ENCODE assay signal across 8 mouse cellular contexts in genomic region chr17:26781610-26782043, GRCm38 (mm10). TPM values are rescaled to one million over a fixed set of nuclear protein-coding genes. Genes with fewer than 3 reads are reported as not detected.
DNase-seq lines count a peak whose midpoint lies in the region; ATAC-seq and TF ChIP-seq lines count a peak whose summit lies in the region.

No protein-coding gene starts in this region.

- 25% methylated on average over 5 of the region's 5 CpGs for WGBS in thymus, adult 2 months
- 29% methylated on average over 5 of the region's 5 CpGs for WGBS in hindbrain, embryonic 10.5 days
- 11% methylated on average over 5 of the region's 5 CpGs for WGBS in limb, embryonic 15.5 days
- WGBS in stomach, embryonic 15.5 days: 19% methylated on average over 5 of the region's 5 CpGs

- H3K27ac ChIP-seq in thymus, adult 2 months (ENCODE audit: control insufficient read depth, insufficient read depth, low read length): no peak overlapping the region
- H3K27ac ChIP-seq in hindbrain, embryonic 10.5 days: peak overlapping the region; percentile 93
- H3K27ac ChIP-seq in limb, embryonic 15.5 days: peak overlapping the region; percentile 95
- peak overlapping the region; percentile 97 for H3K27ac ChIP-seq in stomach, embryonic 15.5 days

- 0 out of 2 replicates have a peak, but pooled peaks have one; percentile 15 for ATAC-seq in limb, embryonic 15.5 days (ENCODE audit: insufficient number of reproducible peaks, low FRiP score, low TSS enrichment, low read depth)
- peak; percentile 64; the same call in 1 of the 2 replicates for ATAC-seq in stomach, embryonic 15.5 days (ENCODE audit: insufficient read depth, low FRiP score, low read depth)

- H3K4me3 ChIP-seq in thymus, adult 2 months (ENCODE audit: control insufficient read depth, insufficient read depth, low read length): peak overlapping the region; percentile 83
- peak overlapping the region; percentile 78 for H3K4me3 ChIP-seq in hindbrain, embryonic 10.5 days
- H3K4me3 ChIP-seq in limb, embryonic 15.5 days: peak overlapping the region; percentile 75
- peak overlapping the region; percentile 70 for H3K4me3 ChIP-seq in stomach, embryonic 15.5 days (replicated peaks)

- TF ChIP-seq POLR2A in thymus, adult 2 months (IDR thresholded peaks at IDR 0.05; ENCODE audit: control insufficient read depth, extremely low read depth, insufficient read depth, low read length, poor library complexity): no peak

- H3K36me3 ChIP-seq in thymus, adult 2 months (ENCODE audit: control insufficient read depth, insufficient read depth, low read length): no peaks in the 10 kb centered on the region
- H3K36me3 ChIP-seq in hindbrain, embryonic 10.5 days: peaks cover 36% of the 10 kb centered on the region
- H3K36me3 ChIP-seq in limb, embryonic 15.5 days: peaks cover 30% of the 10 kb centered on the region
- H3K36me3 ChIP-seq in stomach, embryonic 15.5 days: 0 out of 2 replicates have a peak, but pooled peaks cover 7% of the 10 kb centered on the region

- DNase-seq in thymus, adult 2 months: no peak
- DNase-seq in thymus, postnatal 4 days: no peak
- DNase-seq in hindbrain, embryonic 10.5 days (ENCODE audit: low spot score): no peak
- DNase-seq in gastrocnemius, postnatal 10 days: no peak
- no peak for DNase-seq in spleen, postnatal 10 days (ENCODE audit: low spot score in 2 of 2)
- DNase-seq in thymus, postnatal 10 days (ENCODE audit: low spot score in 2 of 2): no peak

- H3K4me1 ChIP-seq in thymus, adult 2 months (replicated peaks; ENCODE audit: control insufficient read depth, insufficient read depth, low read length): peaks cover 14% of the 10 kb centered on the region
- peaks cover 19% of the 10 kb centered on the region for H3K4me1 ChIP-seq in hindbrain, embryonic 10.5 days (replicated peaks)
- H3K4me1 ChIP-seq in limb, embryonic 15.5 days: peaks cover 11% of the 10 kb centered on the region
- peaks cover 7% of the 10 kb centered on the region for H3K4me1 ChIP-seq in stomach, embryonic 15.5 days

- peak overlapping the region; percentile 63 for H3K9ac ChIP-seq in limb, embryonic 15.5 days
- peak overlapping the region; percentile 74 for H3K9ac ChIP-seq in stomach, embryonic 15.5 days

- H3K9me3 ChIP-seq in hindbrain, embryonic 10.5 days: no peaks in the 10 kb centered on the region
- H3K9me3 ChIP-seq in limb, embryonic 15.5 days: no peaks in the 10 kb centered on the region
- H3K9me3 ChIP-seq in stomach, embryonic 15.5 days: no peaks in the 10 kb centered on the region

- no peaks in the 10 kb centered on the region for H3K27me3 ChIP-seq in thymus, adult 2 months (ENCODE audit: control insufficient read depth, insufficient read depth, low read length)
- H3K27me3 ChIP-seq in hindbrain, embryonic 10.5 days (ENCODE audit: insufficient read depth, poor library complexity, severe bottlenecking): 0 out of 2 replicates have a peak, but pooled peaks cover 7% of the 10 kb centered on the region
- H3K27me3 ChIP-seq in limb, embryonic 15.5 days: no peaks in the 10 kb centered on the region
- no peaks in the 10 kb centered on the region for H3K27me3 ChIP-seq in stomach, embryonic 15.5 days (replicated peaks)

- peak overlapping the region; percentile 76 for H3K4me2 ChIP-seq in limb, embryonic 15.5 days
- H3K4me2 ChIP-seq in stomach, embryonic 15.5 days: peak overlapping the region; percentile 69

- TF ChIP-seq CTCF in thymus, adult 2 months (IDR thresholded peaks at IDR 0.05; ENCODE audit: borderline replicate concordance, control insufficient read depth, extremely low read depth, insufficient read depth, low read length, poor library complexity): no peak

RNA-seq across cellular contexts. Expression of gene Bnip1, which starts 0.8 kb away (rescaled TPM):
- 23.1 and 24.5 TPM in 2 replicates for polyA plus RNA-seq in thymus, adult 2 months (2012; rRNA removed)
- 48.4 and 54.3 TPM in 2 replicates for polyA plus RNA-seq in hindbrain, embryonic 10.5 days (2016; fragmentation: Nextera tagmentation; extraction: Ambion mirVana)
- 47.3 and 50.7 TPM in 2 replicates for polyA plus RNA-seq in limb, embryonic 15.5 days (2015; fragmentation: Nextera tagmentation; extraction: Ambion mirVana)
- 42.9 and 45.5 TPM in 2 replicates for polyA plus RNA-seq in stomach, embryonic 15.5 days (2015; fragmentation: Nextera tagmentation; extraction: Ambion mirVana)
- 10 to 100 TPM; 22.8 to 26.3 TPM for total RNA-seq in gastrocnemius, postnatal 10 days (2021)
